Mouse (Mus musculus) liver, adult 2 months (tissue): ENCODE data around the gene Mecom. TPM values are rescaled to one million over a fixed set of nuclear protein-coding genes. Genes with fewer than 3 reads are reported as not detected.

Experiments
- DNase-seq: peaks from one replicate; pipeline ENCODE4 v3.0.0-alpha.2; 2011; ENCODE audit warnings: low read depth, low spot score; ENCODE audit errors: extremely low read depth
- H3K27ac ChIP-seq: fragments of 200-500 bp; replicated peaks from 2 replicates; pipeline ENCODE4 v1.5.1; 2012; ENCODE audit warnings: low read depth, mild to moderate bottlenecking, control low read depth, inconsistent platforms, low read length; ENCODE audit not compliant: insufficient read depth
- H3K27me3 ChIP-seq: fragments of 200-500 bp; 2 replicates; pipeline ENCODE4 v1.6.1; 2012; ENCODE audit warnings: mild to moderate bottlenecking, moderate library complexity, low read length, inconsistent platforms; ENCODE audit not compliant: control insufficient read depth, insufficient read depth
- H3K36me3 ChIP-seq: fragments of 200-500 bp; 2 replicates; pipeline ENCODE4 v1.6.1; 2012; ENCODE audit warnings: low read length, inconsistent platforms; ENCODE audit not compliant: control insufficient read depth, insufficient read depth
- H3K4me1 ChIP-seq: fragments of 200-500 bp; 2 replicates; pipeline ENCODE4 v1.6.1; 2011; ENCODE audit warnings: low read length; ENCODE audit not compliant: control insufficient read depth, insufficient read depth
- H3K4me3 ChIP-seq: fragments of 200-500 bp; 2 replicates; pipeline ENCODE4 v1.5.1; 2011; ENCODE audit warnings: low read depth, mild to moderate bottlenecking, control low read depth, low read length, moderate library complexity; ENCODE audit not compliant: insufficient read depth
- H3K79me2 ChIP-seq: fragments of 200-500 bp; 2 replicates; pipeline ENCODE4 v1.6.1; 2012; ENCODE audit warnings: inconsistent platforms, mild to moderate bottlenecking, low read length, moderate library complexity; ENCODE audit not compliant: control insufficient read depth, insufficient read depth
- H3K9ac ChIP-seq: fragments of 200-500 bp; 2 replicates; pipeline ENCODE4 v1.6.1; 2012; ENCODE audit warnings: low read depth, mild to moderate bottlenecking, control low read depth, inconsistent platforms, low read length
- CTCF ChIP-seq: fragments of 200-500 bp; IDR thresholded peaks from 2 replicates; pipeline ENCODE4 v1.5.1; 2011; ENCODE audit warnings: low read depth, low read length, control low read depth
- POLR2A ChIP-seq: fragments of 200-500 bp; IDR thresholded peaks from 2 replicates; pipeline ENCODE4 v1.6.1; 2011; ENCODE audit warnings: low read length, control low read depth; ENCODE audit not compliant: insufficient read depth; ENCODE audit errors: extremely low read depth
- WGBS: fragments of 180-500 bp; shearing (Covaris S2); methylation state at CpG from one replicate; pipeline ENCODE4 v1.1.7; 2018; 5-methylcytosine and 5-hydroxymethylcytosine counted together
- polyA plus RNA-seq: library from polyadenylated mRNA; depleted of rRNA; stranded (reverse); fragments of >200 nt; gene quantifications from 2 replicates; pipeline ENCODE4 v1.2.3, GENCODE M21; 2012
- total RNA-seq: library from RNA; depleted of rRNA; stranded (reverse); fragments of >200 nt; gene quantifications from 2 replicates; pipeline ENCODE4 v1.2.3, GENCODE M21; 2014

Gene Mecom
- total and polyA plus RNA-seq, 2 experiments = 0.39 to 1.4 TPM

- Histone ChIP-seq H3K27me3 (no peaks in the 10 kb centered on the region), H3K36me3 (no peaks in the 10 kb centered on the region), H3K4me3 (no peak overlapping the region), H3K27ac (no peak overlapping the region), H3K79me2 (no peaks in the 10 kb centered on the region), H3K9ac (no peak overlapping the region), H3K4me1 (no peaks in the 10 kb centered on the region)
- no peak for DNase-seq
- 50% methylated on average over 2 of the region's 2 CpGs for WGBS
- TF ChIP-seq CTCF (no peak), POLR2A (no peak)
These were observed 344.0 kb downstream of the Mecom start for GRCm38 (mm10) chr3:30203764-30204163.

DNA sequence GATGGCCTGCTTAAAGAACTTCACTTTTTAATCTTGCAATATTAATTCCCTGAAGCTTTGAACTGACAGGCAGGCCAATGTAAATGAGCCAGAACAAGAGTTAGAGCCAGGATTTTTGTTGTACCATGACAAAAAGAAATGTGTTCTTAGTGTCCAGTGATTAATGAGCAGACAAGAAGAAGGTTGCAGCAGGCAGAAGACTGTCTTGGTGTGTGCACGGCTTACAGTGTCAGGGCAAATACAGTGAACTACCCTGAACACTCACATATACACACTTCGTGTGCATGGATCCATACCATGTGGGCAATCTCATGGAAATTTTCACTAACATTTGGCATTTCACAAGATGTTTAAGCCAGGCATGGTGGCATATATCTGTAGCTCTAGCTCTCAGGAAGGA, 349.0 kb downstream of the Mecom start:
- Histone ChIP-seq H3K36me3 (no peaks in the 10 kb centered on the region), H3K9ac (no peak overlapping the region), H3K4me3 (no peak overlapping the region), H3K4me1 (no peaks in the 10 kb centered on the region), H3K27ac (no peak overlapping the region), H3K27me3 (no peaks in the 10 kb centered on the region), H3K79me2 (no peaks in the 10 kb centered on the region)
- no peak for TF ChIP-seq POLR2A
- TF ChIP-seq CTCF = no peak
- 81% methylated on average over 2 of the region's 2 CpGs for WGBS
- no peak for DNase-seq

GRCm38 (mm10) chr3:30198227-30198626, 349.6 kb downstream of the Mecom start:
- no peaks in the 10 kb centered on the region for H3K79me2 ChIP-seq
- no peak for TF ChIP-seq CTCF
- TF ChIP-seq POLR2A = no peak
- H3K36me3 ChIP-seq = no peaks in the 10 kb centered on the region
- no peak for DNase-seq
- no peak overlapping the region for H3K4me3 ChIP-seq
- WGBS = 93% methylated on average over 5 of the region's 5 CpGs
- H3K9ac ChIP-seq = no peak overlapping the region
- no peaks in the 10 kb centered on the region for H3K4me1 ChIP-seq
- H3K27me3 ChIP-seq = no peaks in the 10 kb centered on the region
- no peak overlapping the region for H3K27ac ChIP-seq

DNA sequence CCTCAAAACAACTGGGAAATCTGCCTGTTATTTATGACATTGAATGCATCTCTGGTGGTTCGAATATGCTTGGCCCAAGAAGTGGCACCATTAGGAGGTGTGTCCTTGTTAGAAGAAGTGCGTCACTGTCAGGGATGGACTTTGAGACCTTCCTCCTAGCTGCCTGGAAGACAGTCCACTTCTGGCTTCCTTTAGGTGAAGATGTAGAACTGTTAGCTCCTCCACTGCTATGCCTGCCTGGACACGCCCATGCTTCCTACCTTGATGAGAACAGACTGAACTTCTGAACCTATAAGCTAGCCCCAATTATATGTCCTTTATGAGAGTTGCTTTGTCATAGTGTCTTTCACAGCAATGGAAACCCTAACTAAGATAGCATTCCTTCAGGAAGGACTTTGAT, 352.6 kb downstream of the Mecom start:
- Histone ChIP-seq H3K36me3 (no peaks in the 10 kb centered on the region), H3K4me3 (no peak overlapping the region), H3K4me1 (no peaks in the 10 kb centered on the region), H3K27me3 (no peaks in the 10 kb centered on the region), H3K9ac (no peak overlapping the region), H3K79me2 (no peaks in the 10 kb centered on the region), H3K27ac (no peak overlapping the region)
- 91% methylated on average over 3 of the region's 3 CpGs for WGBS
- TF ChIP-seq CTCF (no peak), POLR2A (no peak)
- DNase-seq = no peak

DNA sequence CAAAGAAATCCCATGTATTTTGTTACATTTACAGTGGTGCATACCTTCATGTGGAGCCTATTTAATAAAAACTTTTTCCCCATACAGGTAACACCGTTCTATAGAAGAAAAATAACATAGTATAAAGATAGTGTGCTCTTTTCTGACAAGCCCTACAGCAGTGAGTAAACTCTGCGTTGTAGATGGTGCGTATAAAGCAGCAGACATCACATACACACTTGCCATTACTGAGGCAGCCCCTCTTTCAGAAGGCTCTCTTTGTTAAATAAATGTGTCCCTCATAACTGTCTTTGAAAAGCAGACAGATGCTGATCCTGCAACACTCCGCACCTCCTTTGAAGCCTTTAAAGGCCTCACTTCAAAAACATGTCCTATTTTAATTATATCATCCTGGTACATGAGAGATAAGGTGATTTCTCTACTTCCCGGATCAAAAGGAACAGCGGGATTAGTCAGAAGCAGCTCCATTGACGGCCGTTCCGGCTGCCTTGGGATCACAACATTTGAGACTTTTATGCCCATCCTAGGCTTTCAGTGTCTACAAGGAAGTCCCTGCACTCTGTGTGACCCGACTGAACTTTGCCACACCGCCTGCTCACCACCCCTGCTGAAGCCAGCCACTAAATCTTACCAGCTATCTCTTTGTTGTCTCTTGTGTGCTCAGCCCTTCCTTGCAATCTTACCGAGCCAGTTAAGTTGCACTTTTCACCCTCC, 355.4 kb downstream of the Mecom start:
- H3K27me3 ChIP-seq = no peaks in the 10 kb centered on the region
- 0 out of 2 replicates have a peak, but pooled peaks cover 2% of the 10 kb centered on the region for H3K4me1 ChIP-seq
- H3K9ac ChIP-seq = no peak overlapping the region
- no peak overlapping the region for H3K4me3 ChIP-seq
- no peaks in the 10 kb centered on the region for H3K36me3 ChIP-seq
- H3K27ac ChIP-seq = no peak overlapping the region
- DNase-seq = no peak
- H3K79me2 ChIP-seq = no peaks in the 10 kb centered on the region
- TF ChIP-seq CTCF (no peak), POLR2A (no peak)
- WGBS = 59% methylated on average over 12 of the region's 12 CpGs

GRCm38 (mm10) chr3:30189325-30189724, 358.5 kb downstream of the Mecom start:
- no peak overlapping the region for H3K4me3 ChIP-seq
- 45% methylated on average over 2 of the region's 2 CpGs for WGBS
- no peaks in the 10 kb centered on the region for H3K27me3 ChIP-seq
- H3K9ac ChIP-seq = no peak overlapping the region
- no peaks in the 10 kb centered on the region for H3K79me2 ChIP-seq
- 0 out of 2 replicates have a peak, but pooled peaks cover 2% of the 10 kb centered on the region for H3K4me1 ChIP-seq
- TF ChIP-seq POLR2A (no peak), CTCF (no peak)
- H3K36me3 ChIP-seq = no peaks in the 10 kb centered on the region
- H3K27ac ChIP-seq = no peak overlapping the region
- peak; percentile 38 for DNase-seq
